ENCODE assay signal across 8 mouse cellular contexts in the genomic region with DNA sequence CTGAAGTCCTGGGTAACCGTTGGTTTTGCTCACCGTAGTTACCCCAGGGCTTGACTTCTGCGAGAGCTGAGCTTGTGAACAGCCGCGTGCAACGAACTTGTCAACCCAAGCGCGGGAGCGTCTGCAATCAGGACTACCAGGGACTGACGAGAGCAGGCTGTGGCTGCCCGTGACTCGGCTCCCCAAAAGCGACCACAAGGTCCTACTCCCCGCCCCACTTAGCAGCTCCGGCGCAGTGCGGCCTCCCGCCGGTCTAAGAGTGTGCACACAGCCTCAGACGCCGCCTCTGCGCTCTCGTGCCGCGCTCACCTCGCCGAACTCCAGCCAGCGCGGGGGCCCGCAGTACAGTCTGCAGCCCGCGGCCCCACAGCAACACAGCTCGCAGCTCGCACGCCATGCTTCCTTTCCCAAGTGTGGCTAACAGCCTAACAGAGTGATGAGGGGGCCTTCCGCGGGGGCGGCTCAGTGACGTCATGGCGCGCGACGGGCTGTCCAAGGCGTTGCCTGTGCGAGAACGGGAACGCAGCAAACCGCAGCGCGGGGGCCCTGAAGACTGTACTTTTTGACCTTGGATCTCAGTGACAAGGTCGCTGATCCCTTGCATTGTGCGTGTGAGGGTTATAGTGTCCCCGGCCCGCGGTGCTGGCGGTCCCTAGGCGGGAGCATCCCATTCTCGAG. TPM values are rescaled to one million over a fixed set of nuclear protein-coding genes. Genes with fewer than 3 reads are reported as not detected.
DNase-seq lines count a peak whose midpoint lies in the region; ATAC-seq and TF ChIP-seq lines count a peak whose summit lies in the region.

Trap1 (minus strand) TSS at position 444 of the 678 bp plus-strand sequence.

- intact Hi-C loops in heart, postnatal 10 days (cut with DNase I), result loop anchor here (10.0 kb wide), 1 partner anchor 233 kb away; the partner anchor contains the start of gene Zfp174

- H3K4me1 ChIP-seq in E14TG2a.4 (replicated peaks; ENCODE audit: low read depth, low read length), result peaks cover 48% of the 10 kb centered on the region
- H3K4me1 ChIP-seq in forebrain, embryonic 13.5 days, result peaks cover 16% of the 10 kb centered on the region
- peaks cover 20% of the 10 kb centered on the region for H3K4me1 ChIP-seq in liver, postnatal 0 days (ENCODE audit: insufficient read depth)
- peaks cover 9% of the 10 kb centered on the region; the same call in 1 of the 2 replicates for H3K4me1 ChIP-seq in neural tube, embryonic 14.5 days (ENCODE audit: control insufficient read depth, insufficient read depth, low read length)

- TF ChIP-seq EP300 in liver, postnatal 0 days (IDR thresholded peaks at IDR 0.05; ENCODE audit: low read depth), result peak; percentile 49; the same call in 1 of the 2 replicates

- H3K9me3 ChIP-seq in E14TG2a.4 (ENCODE audit: low read length), result no peaks in the 10 kb centered on the region
- no peaks in the 10 kb centered on the region for H3K9me3 ChIP-seq in forebrain, embryonic 13.5 days (replicated peaks)
- no peaks in the 10 kb centered on the region for H3K9me3 ChIP-seq in liver, postnatal 0 days (ENCODE audit: low read length)
- no peaks in the 10 kb centered on the region for H3K9me3 ChIP-seq in neural tube, embryonic 14.5 days (ENCODE audit: control insufficient read depth, low read length)

- TF ChIP-seq CTCF in E14TG2a.4 (conservative IDR thresholded peaks at IDR 0.05; ENCODE audit: low read length), result no peak
- TF ChIP-seq CTCF in liver, postnatal 0 days (IDR thresholded peaks at IDR 0.05; ENCODE audit: low read depth), result no peak

- DNase-seq in c-Kit-positive CD71-positive TER-119-positive erythroid progenitor cells, embryonic 14.5 days (ENCODE audit: low spot score), result peak; percentile 89
- DNase-seq in heart, postnatal 10 days, result peak; percentile 97
- DNase-seq in large intestine, adult 2 months (ENCODE audit: low read depth, low spot score), result peak; percentile 43
- peak; percentile 95 for DNase-seq in liver, postnatal 0 days
- peak; percentile 97 for DNase-seq in testis, postnatal 10 days (ENCODE audit: low spot score)

- no peaks in the 10 kb centered on the region for H3K27me3 ChIP-seq in E14TG2a.4 (ENCODE audit: insufficient read depth, low read length)
- no peaks in the 10 kb centered on the region for H3K27me3 ChIP-seq in forebrain, embryonic 13.5 days
- no peaks in the 10 kb centered on the region for H3K27me3 ChIP-seq in liver, postnatal 0 days (ENCODE audit: insufficient read depth, low read length)
- H3K27me3 ChIP-seq in neural tube, embryonic 14.5 days (ENCODE audit: control insufficient read depth, insufficient read depth, low read length), result no peaks in the 10 kb centered on the region

- under 1% methylated on average over 58 of the region's 58 CpGs for WGBS in forebrain, embryonic 13.5 days
- under 1% methylated on average over 58 of the region's 58 CpGs for WGBS in large intestine, adult 2 months
- WGBS in liver, postnatal 0 days (ENCODE audit: insufficient replicate concordance), result under 1% methylated on average over 58 of the region's 58 CpGs
- WGBS in neural tube, embryonic 14.5 days, result under 1% methylated on average over 52 of the region's 58 CpGs

- H3K4me2 ChIP-seq in forebrain, embryonic 13.5 days, result peak within 1 kb of the TSS; percentile 77
- H3K4me2 ChIP-seq in liver, postnatal 0 days (ENCODE audit: low read depth, low read length), result peak within 1 kb of the TSS; percentile 80
- peak within 1 kb of the TSS; percentile 57 for H3K4me2 ChIP-seq in neural tube, embryonic 14.5 days (ENCODE audit: low read depth, low read length)

- peak within 1 kb of the TSS; percentile 86 for H3K9ac ChIP-seq in forebrain, embryonic 13.5 days
- H3K9ac ChIP-seq in liver, postnatal 0 days (replicated peaks), result peak within 1 kb of the TSS; percentile 85
- peak within 1 kb of the TSS; percentile 82 for H3K9ac ChIP-seq in neural tube, embryonic 14.5 days (replicated peaks; ENCODE audit: low read depth, low read length)

- ATAC-seq in forebrain, embryonic 13.5 days, result peak; percentile 99
- ATAC-seq in liver, postnatal 0 days, result peak; percentile 96
- ATAC-seq in neural tube, embryonic 14.5 days (ENCODE audit: low read depth), result peak; percentile 99

- peak within 1 kb of the TSS; percentile 73 for H3K27ac ChIP-seq in forebrain, embryonic 13.5 days
- peak within 1 kb of the TSS; percentile 94 for H3K27ac ChIP-seq in liver, postnatal 0 days (ENCODE audit: low read depth)
- peak within 1 kb of the TSS; percentile 86 for H3K27ac ChIP-seq in neural tube, embryonic 14.5 days (ENCODE audit: low read depth, low read length)

- peaks cover 43% of the 10 kb centered on the region for H3K36me3 ChIP-seq in E14TG2a.4 (ENCODE audit: insufficient read depth, low read length)
- peaks cover 12% of the 10 kb centered on the region for H3K36me3 ChIP-seq in forebrain, embryonic 13.5 days (ENCODE audit: poor library complexity, severe bottlenecking)
- H3K36me3 ChIP-seq in liver, postnatal 0 days (replicated peaks; ENCODE audit: insufficient read depth, low read length), result 0 out of 2 replicates have a peak, but pooled peaks cover 2% of the 10 kb centered on the region
- H3K36me3 ChIP-seq in neural tube, embryonic 14.5 days (ENCODE audit: control insufficient read depth, insufficient read depth, low read length), result 0 out of 2 replicates have a peak, but pooled peaks cover 3% of the 10 kb centered on the region

- H3K4me3 ChIP-seq in E14TG2a.4 (replicated peaks; ENCODE audit: low read length), result peak within 1 kb of the TSS; percentile 99
- peak within 1 kb of the TSS; percentile 90 for H3K4me3 ChIP-seq in forebrain, embryonic 13.5 days
- peak within 1 kb of the TSS; percentile 77 for H3K4me3 ChIP-seq in liver, postnatal 0 days (ENCODE audit: low read depth, low read length)
- H3K4me3 ChIP-seq in neural tube, embryonic 14.5 days (ENCODE audit: low read depth, low read length), result peak within 1 kb of the TSS; percentile 87

RNA-seq across cellular contexts. Expression of gene Trap1, which starts in this region (rescaled TPM):
- polyA plus RNA-seq in forebrain, embryonic 13.5 days (2015; fragmentation: Nextera tagmentation; extraction: Ambion mirVana), result 54.2 and 59.0 TPM in 2 replicates
- total RNA-seq in heart, postnatal 10 days (2021), result 100 to 1,000 TPM; 154 to 164 TPM
- polyA plus RNA-seq in large intestine, adult 2 months (2012; rRNA removed), result 69.2 and 84.4 TPM in 2 replicates
- 55.3 and 61.2 TPM in 2 replicates for polyA plus RNA-seq in liver, postnatal 0 days (2015; fragmentation: Nextera tagmentation; extraction: Ambion mirVana)
- 54.3 TPM in 2 replicates for polyA plus RNA-seq in neural tube, embryonic 14.5 days (2014; fragmentation: Nextera tagmentation; extraction: Ambion mirVana)

Comparison
In these comparisons a context has a peak if more than half of its experiments do, and no peak if none do; other contexts are left out.
1. Peak in every context shown above with its lines: DNase-seq, ATAC-seq, H3K4me3 ChIP-seq and H3K27ac ChIP-seq.
2. DNase-seq: peak in every context shown above with its lines; median percentile 97 in heart, postnatal 10 days; 97 in testis, postnatal 10 days; 95 in liver, postnatal 0 days; 89 in c-Kit-positive CD71-positive TER-119-positive erythroid progenitor cells, embryonic 14.5 days; 43 in large intestine, adult 2 months.